Mouse (Mus musculus) monocyte, adult 5-6 weeks (primary cell): ENCODE data around the gene Dscam. TPM values are rescaled to one million over a fixed set of nuclear protein-coding genes. Genes with fewer than 3 reads are reported as not detected.

Experiments
- ATAC-seq: fragments of 153-309, 156-312 bp; replicated peaks from 2 replicates; pipeline ENCODE4 v1.8.0; 2017; ENCODE audit warnings: mild to moderate bottlenecking; ENCODE audit not compliant: low TSS enrichment, insufficient number of reproducible peaks, severe bottlenecking, poor library complexity, low FRiP score
- total RNA-seq: library from RNA; stranded (forward); fragments of 200-1000, 200-491, 200-594 nt; gene quantifications from 3 replicates; pipeline ENCODE4 v1.2.3, GENCODE M21; 2017

Dscam gene
- total RNA-seq, 1 experiment from 2014 or later, result 0.29 TPM

DNA sequence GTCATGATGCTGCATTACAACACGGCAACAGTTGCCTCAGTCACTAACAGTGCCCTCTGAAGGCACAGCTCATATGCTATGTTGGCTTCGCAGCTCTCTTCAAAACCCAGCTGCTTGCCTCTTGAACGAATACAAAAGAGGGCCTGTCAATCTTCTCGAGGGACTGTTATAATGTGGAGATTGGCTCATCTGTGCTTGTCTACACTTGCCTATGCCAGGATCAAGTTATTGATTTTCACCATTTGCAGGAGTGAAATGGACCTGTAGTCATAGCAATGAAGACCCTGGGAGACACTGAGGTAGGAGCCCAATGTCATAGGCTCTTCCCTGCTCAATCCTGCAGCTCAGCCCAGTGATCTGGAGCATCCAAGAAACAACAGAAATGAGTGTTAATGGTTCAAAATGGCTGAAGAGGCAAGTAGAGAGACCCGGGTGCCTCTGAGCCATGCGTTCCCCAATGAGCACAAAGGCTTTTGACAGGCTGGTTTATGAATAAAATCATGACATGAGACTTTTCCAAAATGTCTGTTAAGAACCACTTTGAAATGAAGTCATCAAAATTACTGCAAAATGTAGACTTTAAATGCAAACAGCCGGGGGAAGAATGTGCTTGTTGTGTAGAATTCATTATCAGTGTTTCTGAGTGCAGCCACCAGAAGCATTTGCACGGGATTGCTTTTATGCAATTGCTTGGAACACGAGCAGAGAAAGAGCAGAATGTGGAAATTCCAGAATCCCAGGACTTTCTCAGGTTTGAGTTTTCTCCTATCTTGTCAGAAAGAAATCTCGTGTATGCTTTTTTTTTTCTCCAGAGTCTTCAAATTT lies 35.3 kb downstream of the Dscam start:
- no peak for ATAC-seq

DNA sequence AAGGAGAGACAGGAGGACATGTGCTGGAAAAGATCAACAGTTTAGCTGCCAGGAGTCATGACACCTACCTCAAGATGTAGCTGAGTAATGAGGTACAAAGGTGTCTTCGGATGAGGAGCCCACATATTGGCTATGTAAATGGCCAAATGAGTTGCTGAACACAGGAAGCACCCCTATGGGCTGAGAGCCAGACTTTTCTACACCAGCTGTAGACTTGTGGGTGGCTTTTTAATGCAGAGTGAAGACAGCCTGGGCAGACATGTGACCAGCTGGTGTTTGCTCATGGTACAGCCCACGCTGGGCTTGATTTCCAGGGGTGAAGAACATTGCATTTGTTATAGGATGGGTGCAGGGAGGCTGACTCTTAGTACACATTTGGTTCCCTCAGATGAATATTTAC lies 43.3 kb downstream of the Dscam start:
- ATAC-seq, result no peak

DNA sequence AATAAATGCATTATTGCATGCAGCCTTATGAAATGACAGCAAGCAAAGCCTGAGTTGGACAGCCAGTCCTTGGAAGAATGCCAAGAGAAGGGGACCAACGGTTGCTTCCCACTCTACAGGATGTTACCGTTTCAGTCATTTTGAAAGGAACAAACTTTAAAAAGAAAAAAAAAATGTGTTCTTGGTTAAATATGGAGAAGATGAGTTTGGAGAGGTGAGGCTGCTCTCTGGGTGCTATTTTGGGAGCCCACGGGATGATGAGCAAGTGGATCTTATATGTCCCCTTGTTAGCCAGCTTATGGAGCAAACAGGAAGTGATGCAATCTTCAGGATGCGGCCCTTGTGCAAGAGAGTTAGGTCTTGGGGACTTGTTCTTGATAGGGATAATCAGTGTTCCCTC lies 60.5 kb downstream of the Dscam start:
- ATAC-seq, result no peak

DNA sequence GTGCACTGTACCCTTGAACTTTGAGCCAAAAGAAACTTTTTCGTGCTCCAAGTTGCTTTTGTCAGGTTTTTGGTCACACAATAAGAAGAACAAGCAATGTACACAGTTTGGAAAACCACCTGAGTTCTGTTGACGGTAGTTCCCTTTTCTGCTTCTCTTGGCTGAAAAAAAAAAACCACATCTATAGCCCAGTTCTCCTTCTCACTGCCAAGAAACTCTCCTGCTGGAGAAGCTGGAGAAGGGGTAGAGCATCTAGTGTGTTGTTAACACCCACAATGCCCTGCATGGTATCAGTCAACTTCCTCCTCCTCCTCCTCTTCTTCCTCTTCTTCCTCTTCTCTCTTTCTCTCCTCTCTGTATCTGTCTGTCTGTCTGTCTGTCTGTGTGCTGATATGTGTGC lies 65.3 kb downstream of the Dscam start:
- no peak; the same call in 1 of the 2 replicates for ATAC-seq

DNA sequence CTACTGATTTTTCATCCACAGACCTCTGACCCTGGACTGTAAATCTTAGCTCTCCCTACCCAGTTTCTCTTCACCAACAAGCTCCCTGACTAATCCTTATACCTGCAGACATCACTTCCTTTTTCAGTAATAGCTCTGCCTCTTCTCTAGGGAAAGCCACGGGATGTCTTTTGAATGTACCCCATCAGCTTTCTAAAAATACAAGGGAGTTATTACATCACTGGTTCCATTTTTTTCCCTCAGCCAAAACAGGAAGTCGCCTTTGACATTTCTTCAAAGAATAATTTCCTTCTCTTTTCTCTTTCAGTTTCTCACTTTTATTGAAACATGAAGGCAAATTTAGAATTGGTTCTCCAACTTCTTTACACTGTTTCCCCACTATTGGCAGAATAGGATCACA lies 67.5 kb downstream of the Dscam start:
- no peak for ATAC-seq

DNA sequence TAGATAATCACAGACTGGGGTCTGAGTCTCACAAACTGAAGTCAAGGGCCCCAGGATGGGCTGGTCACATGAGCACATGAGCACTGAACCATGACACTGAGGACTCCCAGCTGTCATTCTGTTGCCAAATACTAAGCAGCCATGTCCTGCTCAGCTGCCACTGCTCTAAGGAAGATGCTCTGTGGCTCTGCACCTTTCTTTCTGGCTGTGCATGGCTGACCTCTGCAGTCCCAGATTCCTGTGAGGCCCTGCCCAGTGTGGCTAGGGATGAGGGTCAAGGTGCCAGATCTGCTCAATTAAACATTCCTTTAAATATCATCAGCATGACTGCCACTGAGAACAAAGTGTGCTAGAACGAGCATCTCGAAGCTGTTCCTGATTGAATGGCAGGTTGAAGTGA lies 70.5 kb downstream of the Dscam start:
- ATAC-seq, result no peak

DNA sequence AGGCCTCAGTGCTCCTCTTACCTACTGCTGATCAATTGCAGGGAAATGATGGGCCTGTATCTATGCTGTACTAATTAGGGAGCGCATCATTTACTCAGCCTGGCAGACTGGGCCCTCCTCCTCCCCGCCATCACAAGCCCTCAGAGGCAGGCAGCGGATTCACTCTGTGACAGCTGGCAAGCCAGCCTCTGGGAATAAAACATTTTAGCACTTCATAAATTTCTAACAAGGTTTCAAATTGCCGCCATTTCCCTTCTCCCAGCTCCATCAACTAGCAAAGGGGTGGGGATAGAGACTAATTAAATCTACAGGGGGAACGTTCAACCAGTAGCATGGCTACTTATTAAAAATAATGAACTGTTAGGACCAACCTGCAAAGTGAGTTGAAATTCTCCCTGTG lies 72.0 kb downstream of the Dscam start:
- ATAC-seq, result no peak

DNA sequence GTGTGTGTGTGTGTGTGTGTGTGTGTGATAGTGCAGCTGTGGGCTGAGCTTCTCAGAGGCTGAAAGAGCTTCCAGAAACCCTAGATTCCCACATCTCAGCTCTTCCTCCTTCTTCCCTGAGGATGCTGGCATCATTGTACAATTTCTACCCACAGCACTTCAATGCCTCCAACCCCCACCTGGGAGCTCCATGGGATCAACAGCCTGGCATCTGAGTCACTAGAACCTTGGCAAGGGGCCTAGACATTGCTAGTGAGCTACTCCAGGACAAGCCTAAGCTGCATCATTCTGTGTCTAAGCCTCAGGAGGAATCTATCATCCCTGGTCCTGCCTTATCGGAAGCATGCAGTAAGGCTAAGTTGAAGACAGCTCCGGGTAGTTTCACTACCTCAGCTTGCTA lies 73.8 kb downstream of the Dscam start:
- no peak for ATAC-seq

DNA sequence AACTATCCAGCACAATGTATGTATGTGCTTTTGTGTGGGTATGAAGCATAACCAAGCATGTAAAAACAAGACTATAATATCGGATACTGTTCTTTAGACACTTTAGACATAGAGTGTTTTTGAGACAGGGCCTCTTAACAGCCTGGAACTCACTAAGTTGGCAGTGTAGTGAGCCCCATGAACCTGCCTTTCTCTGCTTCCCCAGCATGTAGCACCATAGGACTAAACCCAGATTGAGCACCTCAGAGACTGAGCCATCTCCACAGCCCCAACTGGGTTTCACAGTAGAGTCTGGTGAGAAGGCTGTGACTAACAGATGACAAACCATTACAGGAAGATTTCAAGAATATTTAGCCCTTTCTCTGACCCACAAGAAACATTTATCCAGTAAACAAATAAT lies 75.1 kb downstream of the Dscam start:
- ATAC-seq, result no peak

DNA sequence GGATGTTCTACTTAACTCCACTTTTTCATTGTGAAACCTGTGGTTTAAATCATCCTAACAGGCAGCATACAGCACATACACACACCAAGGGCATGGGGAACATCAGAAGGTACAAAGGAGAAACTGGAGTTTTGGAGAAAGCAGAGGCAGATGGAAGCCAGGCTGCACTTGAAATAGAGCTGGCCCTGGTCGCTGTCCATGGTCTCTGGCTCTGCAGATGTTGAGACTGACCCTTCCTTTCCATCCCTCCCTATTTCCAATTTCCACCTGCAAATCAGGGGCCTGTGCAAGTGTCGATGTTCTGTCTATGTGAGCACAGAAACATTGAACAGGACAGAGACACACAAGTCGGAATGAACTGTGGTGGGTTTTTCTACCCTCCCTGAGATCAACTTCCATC lies 81.2 kb downstream of the Dscam start:
- ATAC-seq, result no peak

DNA sequence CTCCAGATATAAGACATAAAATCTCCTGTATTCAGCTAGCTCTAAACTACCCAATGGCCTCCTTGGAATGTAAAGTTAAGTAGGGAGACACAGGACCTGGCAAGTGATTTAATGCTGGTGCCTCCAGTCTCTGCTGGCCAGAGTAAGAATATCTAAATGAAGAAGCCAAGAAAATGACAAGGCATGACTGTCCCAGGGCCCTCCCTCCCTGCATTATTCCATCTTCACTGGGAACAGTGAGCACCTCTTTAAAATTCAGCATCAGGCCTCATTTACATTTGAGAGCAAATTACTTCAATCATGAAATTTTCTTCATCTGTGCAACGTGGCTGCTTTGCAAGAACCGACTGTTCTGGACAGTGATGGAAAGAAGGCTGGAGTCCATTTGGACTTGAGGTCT lies 86.9 kb downstream of the Dscam start:
- no peak for ATAC-seq

DNA sequence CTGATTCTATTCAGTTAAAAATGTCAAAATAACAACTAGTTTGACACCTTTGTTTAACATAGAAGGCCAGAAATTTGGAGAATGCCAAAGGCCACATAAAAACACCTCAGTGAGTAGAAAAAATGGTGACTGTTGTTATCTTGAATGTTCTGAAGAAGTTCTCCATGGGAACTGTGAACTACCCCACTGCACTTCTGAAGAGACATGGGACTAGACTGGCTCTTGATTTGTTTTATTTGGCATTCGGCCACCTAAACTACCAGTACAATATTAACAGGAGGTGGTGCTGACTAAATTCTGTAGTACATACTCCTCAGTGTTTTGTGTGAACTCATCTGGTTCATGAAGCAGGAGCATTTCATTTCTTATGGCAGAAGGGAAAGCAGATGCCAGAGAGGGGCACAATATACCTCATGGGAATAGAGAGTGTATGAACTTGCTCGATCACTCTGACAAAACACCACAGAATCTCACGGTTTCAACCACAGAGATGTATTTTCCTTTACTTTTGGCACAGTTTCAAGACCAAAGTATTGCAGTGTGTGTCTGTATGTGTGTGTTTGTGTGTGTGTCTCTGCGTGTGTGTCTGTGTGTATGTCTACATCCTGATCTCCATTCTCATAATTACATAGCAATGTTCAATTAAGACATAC lies 94.5 kb downstream of the Dscam start:
- no peak for ATAC-seq

DNA sequence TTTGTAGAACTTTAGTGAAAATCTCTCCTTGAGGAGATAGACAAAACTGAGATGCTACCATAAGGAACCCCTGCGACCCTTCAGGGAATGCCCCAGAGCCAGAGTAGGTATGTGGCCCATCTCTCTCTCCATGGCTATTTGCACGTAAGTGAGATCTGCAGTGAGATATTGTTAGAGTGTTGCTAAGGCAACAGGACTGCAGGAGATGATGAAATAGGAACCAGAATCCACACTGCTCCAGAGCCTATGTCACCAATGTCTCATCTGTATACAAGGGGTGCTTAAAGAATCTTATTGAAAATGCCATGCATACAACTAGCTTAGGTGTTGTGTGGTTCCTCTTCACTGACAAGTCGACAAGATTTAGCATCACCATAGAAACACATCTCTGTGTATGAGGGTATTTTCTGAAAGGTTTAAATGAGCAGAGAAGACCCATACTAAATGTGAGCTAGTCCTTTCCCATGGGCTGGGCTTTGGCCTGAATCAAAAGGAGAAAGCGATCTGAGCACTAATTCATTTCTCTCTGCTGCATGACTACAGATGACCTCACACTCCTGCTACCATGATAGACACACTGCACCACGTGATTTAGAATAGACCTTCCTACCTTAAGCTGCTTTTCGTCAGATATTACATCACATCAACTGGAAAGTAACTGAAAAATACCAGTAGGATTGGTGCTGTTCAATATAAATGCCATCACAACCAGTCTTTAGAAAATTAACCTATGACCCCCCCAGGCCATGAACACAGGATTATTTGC lies 95.2 kb downstream of the Dscam start:
- no peak for ATAC-seq

DNA sequence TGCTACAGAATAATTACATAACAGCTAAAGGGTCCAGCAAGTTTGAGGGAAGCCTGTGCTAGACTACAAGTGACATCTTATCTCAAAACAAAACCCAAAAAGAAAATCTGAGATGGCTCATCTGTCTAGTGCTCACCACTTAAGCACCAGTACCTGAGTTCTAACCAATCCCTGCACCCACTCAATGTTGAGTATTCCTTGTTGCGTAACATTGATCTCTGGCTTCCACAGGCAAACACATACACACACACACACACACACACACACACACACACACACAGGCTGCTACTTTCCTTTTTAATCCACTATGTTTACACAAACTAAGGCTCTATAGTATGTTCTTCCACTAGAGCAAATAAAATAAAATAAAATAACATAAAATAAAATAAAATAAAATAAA lies 96.7 kb downstream of the Dscam start:
- ATAC-seq, result no peak

DNA sequence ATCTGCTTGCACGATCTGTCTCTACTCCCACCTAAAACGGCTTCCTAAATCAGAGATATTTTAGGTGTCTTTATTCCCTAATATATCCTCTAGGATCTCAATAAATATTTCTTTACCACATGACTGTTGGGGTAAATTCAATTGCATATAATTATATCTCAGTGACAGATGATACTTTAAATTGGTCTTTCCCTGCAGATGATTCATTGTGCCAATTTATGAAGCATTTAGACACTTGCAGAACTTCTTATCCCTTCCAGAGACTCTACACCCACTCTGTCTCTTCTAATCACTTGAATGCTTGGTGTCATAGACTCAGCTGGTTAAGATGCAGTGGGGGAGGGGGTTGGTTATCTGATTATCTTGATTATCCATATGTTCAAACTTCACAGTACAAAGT lies 97.9 kb downstream of the Dscam start:
- no peak for ATAC-seq

DNA sequence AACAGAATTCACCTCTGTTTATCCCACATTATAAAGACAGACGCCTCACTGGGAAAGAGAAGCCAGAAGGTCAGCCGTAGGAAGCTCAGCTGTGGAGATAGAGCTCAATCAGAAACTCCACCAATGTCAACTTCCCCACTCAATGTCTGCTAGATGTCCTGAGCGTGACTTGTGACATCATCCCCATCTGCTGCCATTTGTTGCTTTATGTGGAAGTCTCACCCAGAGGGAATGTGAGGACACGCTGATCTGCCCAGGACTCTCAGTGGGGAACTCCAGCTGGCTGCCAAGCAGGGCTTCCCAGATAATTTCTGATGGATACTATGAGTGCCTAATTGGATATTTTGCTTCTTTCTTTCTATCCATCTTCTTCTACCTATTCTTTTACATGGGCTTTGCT lies 103.7 kb downstream of the Dscam start:
- ATAC-seq, result no peak

DNA sequence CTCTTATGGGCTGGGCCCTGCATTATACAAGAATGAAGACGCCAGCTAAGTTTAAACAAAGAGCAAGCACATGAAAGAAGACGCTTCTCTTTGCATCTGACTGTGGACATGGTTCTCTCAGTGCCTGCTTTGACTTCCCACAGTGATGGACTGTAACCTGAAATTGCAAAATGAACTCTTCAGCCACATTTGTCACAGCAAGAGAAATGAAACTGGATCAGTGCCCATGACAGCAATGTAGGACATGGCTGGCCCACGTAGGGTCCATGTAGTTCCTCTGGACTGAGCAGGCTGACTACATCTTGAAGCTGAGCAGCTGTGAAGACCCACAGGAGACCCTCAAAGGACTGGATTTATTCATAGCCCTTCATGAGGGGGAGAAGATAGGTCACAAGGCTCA lies 108.3 kb downstream of the Dscam start:
- ATAC-seq, result no peak

DNA sequence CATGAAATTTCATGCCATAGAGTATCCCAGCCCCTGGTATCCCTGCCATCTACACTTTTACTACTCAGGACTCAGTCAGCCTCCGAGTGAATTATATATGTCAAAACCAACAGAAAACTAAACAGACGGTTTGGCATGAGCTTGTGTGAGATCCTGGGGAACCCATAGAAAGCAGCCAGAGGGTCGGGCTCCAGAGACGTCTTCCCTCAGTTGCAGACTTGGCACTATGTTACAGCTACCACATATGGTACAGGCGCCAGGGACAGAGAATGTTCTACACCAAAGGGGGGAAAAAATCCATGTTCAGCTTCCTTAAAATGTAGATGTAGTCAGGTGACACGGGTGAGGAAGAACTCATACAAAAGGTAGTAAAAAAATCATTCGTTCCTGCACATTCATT lies 109.2 kb downstream of the Dscam start:
- ATAC-seq, result no peak

DNA sequence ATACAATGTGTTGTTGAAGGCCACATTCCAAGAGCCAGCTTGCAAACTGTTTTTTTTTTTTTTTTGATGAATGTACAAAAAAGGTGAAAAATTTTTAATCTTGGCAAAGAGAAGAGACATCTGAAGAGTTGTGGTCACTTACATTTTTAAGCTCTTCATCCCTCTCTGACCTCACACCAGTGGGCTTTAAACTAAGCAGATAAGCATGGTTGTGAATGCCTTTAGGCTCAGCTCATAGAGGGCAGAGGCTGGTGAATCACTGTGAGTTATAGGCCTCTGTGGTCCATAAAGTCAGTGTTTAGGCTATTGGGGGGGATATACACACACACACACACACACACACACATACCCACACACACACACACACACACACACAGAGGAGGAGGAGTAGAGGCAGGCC lies 109.8 kb downstream of the Dscam start:
- no peak for ATAC-seq

DNA sequence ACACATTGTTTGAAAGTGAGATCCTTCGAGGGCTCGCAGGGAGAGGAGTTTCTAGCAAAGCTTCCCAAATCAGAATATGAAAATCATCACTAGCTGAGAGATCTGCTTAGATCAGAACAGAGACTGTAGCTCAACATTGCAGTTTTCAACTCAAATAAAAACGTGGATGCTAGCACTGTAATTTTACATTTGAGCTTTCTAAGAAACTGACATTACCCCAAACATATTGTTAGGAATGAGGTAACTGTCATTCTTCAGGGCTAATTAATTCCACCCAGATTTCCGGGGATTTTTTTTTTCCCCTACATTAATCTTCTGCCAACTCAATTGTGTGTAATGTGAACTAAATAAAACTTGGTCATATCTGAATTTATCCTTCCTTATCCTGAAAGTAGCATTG lies 110.3 kb downstream of the Dscam start:
- no peak for ATAC-seq
